Mouse (Mus musculus): ENCODE results near the gene Cldn4.

DNA sequence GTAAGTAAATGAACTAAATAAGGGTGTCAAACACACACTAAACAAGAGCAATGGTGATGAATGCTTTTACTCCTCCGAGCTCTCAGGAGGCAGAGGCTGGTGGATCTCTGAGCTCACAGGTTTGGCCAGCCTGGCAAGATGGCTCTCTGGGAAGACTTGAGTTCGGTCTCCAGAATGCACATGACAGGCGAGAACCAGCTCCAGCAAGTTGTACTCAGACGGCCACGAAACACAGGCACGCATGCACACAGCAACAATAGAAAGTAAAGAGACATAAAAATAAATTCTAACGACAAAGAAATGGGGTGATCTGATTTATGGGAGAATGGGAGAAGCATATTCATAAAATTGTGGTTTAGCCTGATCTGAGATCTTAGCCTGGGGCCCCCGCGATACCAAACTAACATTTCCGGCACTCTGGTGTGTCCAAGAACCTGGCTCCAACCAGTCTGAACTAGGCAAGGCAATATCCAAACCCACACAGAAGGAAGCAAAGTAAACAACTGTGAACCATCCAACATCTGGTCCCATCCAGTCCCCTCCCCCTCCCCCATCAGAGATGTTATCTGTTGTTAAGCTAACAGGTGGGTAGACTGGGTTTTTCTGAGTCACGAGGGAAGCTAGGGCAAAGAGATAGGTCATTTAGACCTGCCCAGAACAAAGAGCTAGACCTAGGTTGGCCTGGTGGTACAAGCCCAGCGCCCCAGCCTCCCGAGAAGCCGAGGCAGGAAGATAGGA is 5.1 kb downstream of the Cldn4 start:
- TF ChIP-seq GATA1 (IDR thresholded peaks at IDR 0.05; ENCODE audit: low read length) (no peak), TAL1 (IDR thresholded peaks at IDR 0.05; ENCODE audit: low read length) (no peak)

Measured in erythroblast, embryonic 14.5 days (primary cell).